Mouse (Mus musculus): ENCODE measurements around the gene Aox3.

- TF ChIP-seq CTCF (IDR thresholded peaks at IDR 0.05; ENCODE audit: borderline replicate concordance, control insufficient read depth, extremely low read depth, insufficient read depth, low read length, poor library complexity) (no peak), POLR2A (IDR thresholded peaks at IDR 0.05; ENCODE audit: control insufficient read depth, extremely low read depth, insufficient read depth, low read length, poor library complexity) (no peak)
These were observed 41.4 kb upstream of the Aox3 start for GRCm38 (mm10) chr1:58071509-58071908.

Measured in thymus, adult 2 months (tissue).